Mouse (Mus musculus) myocyte (in vitro differentiated cells): Measurements from ENCODE around the gene Btbd6. TPM values are rescaled to one million over a fixed set of nuclear protein-coding genes. Genes with fewer than 3 reads are reported as not detected.
A peak's percentile ranks its signal among the peaks of the same experiment; 100 is the strongest.

ENCODE experiments used
- H3K27me3 ChIP-seq: one replicate; pipeline ENCODE4 v1.6.1; 2011; ENCODE audit not compliant: control insufficient read depth, insufficient read depth, insufficient read length
- H3K36me3 ChIP-seq: one replicate; pipeline ENCODE4 v1.6.1; 2011; ENCODE audit not compliant: control insufficient read depth, insufficient read depth
- H3K4me2 ChIP-seq: one replicate; pipeline ENCODE4 v1.6.1; 2011; ENCODE audit warnings: low read depth, control low read depth
- H3K4me3 ChIP-seq: one replicate; pipeline ENCODE4 v1.5.1; 2011; ENCODE audit warnings: mild to moderate bottlenecking, control low read depth, moderate library complexity
- H3K79me2 ChIP-seq: one replicate; pipeline ENCODE4 v1.6.1; 2011; ENCODE audit not compliant: control insufficient read depth, insufficient read depth
- H3ac ChIP-seq: one replicate; pipeline ENCODE4 v1.6.1; 2011; ENCODE audit not compliant: control insufficient read depth, insufficient read length
- CEBPB ChIP-seq: IDR thresholded peaks from 2 replicates; pipeline ENCODE4 v1.6.1; 2011; ENCODE audit warnings: mild to moderate bottlenecking, moderate library complexity; ENCODE audit not compliant: poor library complexity, insufficient read depth, severe bottlenecking
- E2F4 ChIP-seq: IDR thresholded peaks from one replicate; pipeline ENCODE4 v1.6.1; 2011; ENCODE audit warnings: mild to moderate bottlenecking, control low read depth, moderate library complexity; ENCODE audit not compliant: insufficient read depth
- MAX ChIP-seq: IDR thresholded peaks from one replicate; pipeline ENCODE4 v1.6.1; 2011; ENCODE audit warnings: low read depth, mild to moderate bottlenecking, control low read depth
- MYOD1 ChIP-seq, 3 experiments: IDR thresholded peaks; one replicate each; pipeline ENCODE4 v1.6.1; 2011; ENCODE audit warnings: control low read depth in 2 of 3, low read depth in 2 of 3, mild to moderate bottlenecking in 2 of 3, moderate library complexity in 1 of 3; ENCODE audit not compliant: insufficient read length in 2 of 3, control insufficient read depth in 1 of 3
- MYOG ChIP-seq, 3 experiments: IDR thresholded peaks; one replicate each; pipeline ENCODE4 v1.6.1; 2011; ENCODE audit warnings: control low read depth in 2 of 3, low read depth in 2 of 3, mild to moderate bottlenecking in 2 of 3; ENCODE audit not compliant: insufficient read length in 2 of 3, control insufficient read depth in 1 of 3, insufficient read depth in 1 of 3
- POLR2A ChIP-seq: IDR thresholded peaks from one replicate; pipeline ENCODE4 v1.6.1; 2011; ENCODE audit warnings: low read depth, mild to moderate bottlenecking, control low read depth, moderate library complexity; ENCODE audit not compliant: insufficient read length
- POLR2AphosphoS2 ChIP-seq: IDR thresholded peaks from one replicate; pipeline ENCODE4 v1.6.1; 2011; ENCODE audit warnings: low read depth, control low read depth; ENCODE audit not compliant: insufficient read length
- REST ChIP-seq: IDR thresholded peaks from one replicate; pipeline ENCODE4 v1.6.1; 2011; ENCODE audit warnings: mild to moderate bottlenecking, control low read depth, moderate library complexity; ENCODE audit not compliant: insufficient read depth, insufficient read length
- SRF ChIP-seq: IDR thresholded peaks from one replicate; pipeline ENCODE4 v1.6.1; 2011; ENCODE audit warnings: low read depth; ENCODE audit not compliant: control insufficient read depth, insufficient read length
- TCF12 ChIP-seq: IDR thresholded peaks from one replicate; pipeline ENCODE4 v1.6.1; 2011; ENCODE audit warnings: mild to moderate bottlenecking, control low read depth; ENCODE audit not compliant: poor library complexity, insufficient read depth, severe bottlenecking
- TCF3 ChIP-seq: IDR thresholded peaks from one replicate; pipeline ENCODE4 v1.6.1; 2011; ENCODE audit warnings: low read depth, control low read depth; ENCODE audit not compliant: insufficient read length
- USF1 ChIP-seq: IDR thresholded peaks from one replicate; pipeline ENCODE4 v1.6.1; 2011; ENCODE audit warnings: low read depth, mild to moderate bottlenecking, control low read depth, moderate library complexity
- polyA plus RNA-seq: library from polyadenylated mRNA; unstranded; fragments of >200 nt; fragmentation: generic; extraction: Trizol; gene quantifications from one replicate; pipeline ENCODE4 v1.2.1, GENCODE M21; 2012; ENCODE audit warnings: missing spikeins

The Btbd6 gene
- polyA plus RNA-seq, 1 experiment, result 16.3 TPM

- Histone ChIP-seq H3K4me3 (peak overlapping the region; percentile 35), H3K36me3 (no peaks in the 10 kb centered on the region), H3K27me3 (no peaks in the 10 kb centered on the region), H3K4me2 (peak overlapping the region; percentile 96), H3ac (peak overlapping the region; percentile 42), H3K79me2 (peaks cover 6% of the 10 kb centered on the region)
- TF ChIP-seq POLR2AphosphoS2 (no peak), REST (no peak), SRF (no peak), MYOG (IDR thresholded peaks at IDR 0.05; ENCODE audit: control insufficient read depth in 1 of 3, insufficient read depth in 1 of 3, insufficient read length in 2 of 3, low read depth in 2 of 3) (no peak), MAX (no peak), TCF12 (no peak), POLR2A (peak; percentile 5)
Observed at GRCm38 (mm10) chr12:112941156-112941775, 35.0 kb upstream of the Btbd6 start.

- TF ChIP-seq POLR2AphosphoS2 (peak; percentile 72), SRF (peak; percentile 60), POLR2A (peak; percentile 77), USF1 (no peak), TCF12 (no peak), CEBPB (no peak), REST (no peak)
- peak within 1 kb of the TSS; percentile 35 for H3K4me3 ChIP-seq
Observed at GRCm38 (mm10) chr12:112941776-112942713, 34.2 kb upstream of the Btbd6 start, which contains the start of gene Nudt14. Gene Nudt14, minus strand, starts transcription at chr12:112942124.

GRCm38 (mm10) chr12:112943669-112944068 is 32.6 kb upstream of the Btbd6 start:
- no peaks in the 10 kb centered on the region for H3K36me3 ChIP-seq
- no peak overlapping the region for H3ac ChIP-seq
- TF ChIP-seq E2F4 (no peak), TCF12 (no peak), POLR2AphosphoS2 (no peak), MYOD1 (IDR thresholded peaks at IDR 0.05; ENCODE audit: control insufficient read depth in 1 of 3, insufficient read length in 2 of 3, low read depth in 2 of 3) (no peak), SRF (no peak), CEBPB (no peak)
- H3K4me3 ChIP-seq, result no peak overlapping the region
- no peaks in the 10 kb centered on the region for H3K79me2 ChIP-seq
- H3K27me3 ChIP-seq, result no peaks in the 10 kb centered on the region
- no peak overlapping the region for H3K4me2 ChIP-seq

More at GRCm38 (mm10) chr12:112941776-112942713, 34.2 kb upstream of the Btbd6 start, which contains the start of gene Nudt14:
- Histone ChIP-seq H3K79me2 (no peaks in the 10 kb centered on the region), H3K4me2 (peak within 1 kb of the TSS; percentile 96), H3K27me3 (no peaks in the 10 kb centered on the region), H3ac (peak within 1 kb of the TSS; percentile 42), H3K36me3 (no peaks in the 10 kb centered on the region)

- Histone ChIP-seq H3K4me3 (no peak overlapping the region), H3K36me3 (no peaks in the 10 kb centered on the region), H3K79me2 (no peaks in the 10 kb centered on the region), H3K27me3 (no peaks in the 10 kb centered on the region), H3ac (no peak overlapping the region), H3K4me2 (no peak overlapping the region)
- TF ChIP-seq USF1 (no peak), TCF12 (no peak), POLR2AphosphoS2 (no peak), TCF3 (no peak), MYOG (IDR thresholded peaks at IDR 0.05; ENCODE audit: control insufficient read depth in 1 of 3, insufficient read depth in 1 of 3, insufficient read length in 2 of 3, low read depth in 2 of 3) (no peak), CEBPB (no peak)
Observed at GRCm38 (mm10) chr12:112947307-112947706, 29.0 kb upstream of the Btbd6 start.
